Mouse (Mus musculus) neural tube, embryonic 15.5 days (tissue): ENCODE results near the gene Insrr. TPM values are rescaled to one million over a fixed set of nuclear protein-coding genes. Genes with fewer than 3 reads are reported as not detected.

Source experiments
- ATAC-seq: fragments of 200-750 bp; cut with Nextera tagmentation; 2 replicates; pipeline ENCODE4 v1.8.0; 2017; ENCODE audit warnings: mild to moderate bottlenecking, moderate TSS enrichment, moderate library complexity; ENCODE audit not compliant: low FRiP score
- H3K27ac ChIP-seq: fragments of 300-500 bp; sonication (generic); replicated peaks from 2 replicates; pipeline ENCODE4 v1.5.1; 2015; ENCODE audit warnings: mild to moderate bottlenecking, inconsistent platforms
- H3K27me3 ChIP-seq: fragments of 300-500 bp; sonication (generic); replicated peaks from 2 replicates; pipeline ENCODE4 v1.6.1; 2015; ENCODE audit warnings: inconsistent platforms
- H3K36me3 ChIP-seq: fragments of 300-500 bp; sonication (generic); 2 replicates; pipeline ENCODE4 v1.6.1; 2015; ENCODE audit warnings: inconsistent platforms
- H3K4me1 ChIP-seq: fragments of 300-500 bp; sonication (generic); 2 replicates; pipeline ENCODE4 v1.6.1; 2015; ENCODE audit warnings: inconsistent platforms
- H3K4me2 ChIP-seq: fragments of 300-500 bp; sonication (generic); 2 replicates; pipeline ENCODE4 v1.6.1; 2015; ENCODE audit warnings: inconsistent platforms, mild to moderate bottlenecking, moderate library complexity
- H3K4me3 ChIP-seq: fragments of 300-500 bp; sonication (generic); replicated peaks from 2 replicates; pipeline ENCODE4 v1.5.1; 2015; ENCODE audit warnings: mild to moderate bottlenecking, inconsistent platforms
- H3K9ac ChIP-seq: fragments of 300-500 bp; sonication (generic); replicated peaks from 2 replicates; pipeline ENCODE4 v1.6.1; 2015; ENCODE audit warnings: mild to moderate bottlenecking, inconsistent platforms
- H3K9me3 ChIP-seq: fragments of 300-500 bp; sonication (generic); replicated peaks from 2 replicates; pipeline ENCODE4 v1.6.1; 2016; ENCODE audit warnings: inconsistent platforms
- WGBS: fragments of 180-500 bp; shearing (Covaris S2); methylation state at CpG from one replicate; pipeline ENCODE4 v1.1.7; 2015; ENCODE audit warnings: mixed read lengths; 5-methylcytosine and 5-hydroxymethylcytosine counted together
- polyA plus RNA-seq: library from polyadenylated mRNA; unstranded; fragments of >200 nt; fragmentation: Nextera tagmentation; extraction: Ambion mirVana; gene quantifications from 2 replicates; pipeline ENCODE4 v1.2.1, GENCODE M21; 2015

Insrr gene
- polyA plus RNA-seq, 1 experiment from 2014 or later: 2.0 TPM

DNA sequence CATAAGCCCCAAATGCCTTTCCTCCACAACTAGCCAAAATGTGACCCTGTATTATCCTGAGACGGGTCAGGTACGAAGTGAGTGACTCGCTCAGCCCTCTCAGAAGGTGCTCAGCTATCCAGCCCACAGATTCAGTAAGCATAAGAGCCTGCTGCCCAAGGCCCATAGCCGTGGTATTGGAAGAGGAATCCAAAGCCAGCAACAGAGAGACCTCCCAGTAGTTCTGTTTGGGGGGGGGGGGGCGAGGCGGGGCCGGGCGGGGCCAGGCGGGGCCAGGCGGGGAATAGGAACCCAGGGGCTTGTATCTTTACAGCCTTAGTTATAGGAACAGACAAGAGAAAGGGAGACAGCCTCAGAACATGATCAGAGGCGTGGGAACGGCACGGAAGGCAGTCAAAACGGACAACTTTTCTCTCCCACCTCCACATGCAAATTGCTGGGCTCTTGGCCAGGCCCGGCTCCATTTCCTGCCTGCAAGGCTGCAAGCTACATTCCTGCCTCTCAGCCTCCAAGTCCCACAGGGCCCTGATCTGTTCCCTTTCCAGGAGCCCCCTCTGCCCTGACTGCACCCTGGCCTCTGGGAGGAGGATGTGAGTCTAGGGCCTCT, 33.0 kb upstream of the Insrr start:
- Histone ChIP-seq H3K36me3 (no peaks in the 10 kb centered on the region), H3K4me2 (peak overlapping the region; percentile 33), H3K9ac (no peak overlapping the region), H3K4me3 (no peak overlapping the region), H3K27me3 (peaks cover 37% of the 10 kb centered on the region), H3K9me3 (no peaks in the 10 kb centered on the region), H3K27ac (peak overlapping the region; percentile 64), H3K4me1 (peaks cover 14% of the 10 kb centered on the region)
- ATAC-seq: no peak
- 18% methylated on average over 15 of the region's 15 CpGs for WGBS

DNA sequence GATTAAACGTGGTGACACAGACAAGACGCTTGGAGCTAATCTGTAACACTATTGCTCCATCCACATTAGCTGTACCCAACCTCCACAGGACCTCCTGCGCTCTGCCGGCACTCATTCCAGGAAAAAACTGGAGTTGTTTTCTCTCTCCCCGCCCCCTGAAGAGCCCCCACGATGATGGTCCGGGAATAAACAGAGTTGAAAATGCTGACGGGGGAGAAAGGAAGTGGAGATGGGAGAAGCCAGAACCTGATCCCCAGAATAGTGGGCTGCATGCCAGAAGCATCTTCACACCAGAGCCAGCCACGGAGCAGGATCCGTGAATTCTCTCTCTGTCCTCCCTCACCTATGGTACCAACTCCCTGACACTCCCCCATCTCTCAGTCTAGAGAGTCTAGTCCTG, 32.2 kb upstream of the Insrr start:
- Histone ChIP-seq H3K36me3 (no peaks in the 10 kb centered on the region), H3K4me1 (peaks cover 14% of the 10 kb centered on the region), H3K27me3 (peaks cover 43% of the 10 kb centered on the region), H3K9ac (no peak overlapping the region), H3K4me3 (no peak overlapping the region), H3K4me2 (peak overlapping the region; percentile 33), H3K27ac (peak overlapping the region; percentile 64), H3K9me3 (no peaks in the 10 kb centered on the region)
- 34% methylated on average over 10 of the region's 10 CpGs for WGBS
- no peak for ATAC-seq

DNA sequence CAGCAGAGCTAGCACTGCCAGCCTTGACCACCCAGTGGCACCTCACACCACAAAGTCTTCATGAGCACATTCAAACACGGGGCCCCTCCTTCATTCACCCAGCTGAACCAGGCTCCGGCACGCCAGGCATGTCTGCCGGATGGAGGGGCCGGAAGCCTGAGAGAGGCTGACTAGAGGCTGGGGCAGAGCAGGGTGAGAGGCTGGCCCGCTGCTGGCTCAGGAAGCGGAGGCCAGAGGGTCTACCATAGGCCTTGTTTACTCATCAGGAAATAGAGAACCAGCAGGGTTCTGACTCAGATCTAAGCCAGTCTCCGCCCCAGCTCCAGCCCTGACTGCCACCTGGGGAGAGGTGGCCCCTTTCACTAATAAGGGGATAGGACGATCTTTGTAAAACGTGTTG, 31.7 kb upstream of the Insrr start:
- Histone ChIP-seq H3K4me3 (no peak overlapping the region), H3K36me3 (no peaks in the 10 kb centered on the region), H3K4me1 (peaks cover 14% of the 10 kb centered on the region), H3K27ac (peak overlapping the region; percentile 64), H3K4me2 (peak overlapping the region; percentile 33), H3K27me3 (peaks cover 49% of the 10 kb centered on the region), H3K9ac (no peak overlapping the region), H3K9me3 (no peaks in the 10 kb centered on the region)
- 20% methylated on average over 10 of the region's 10 CpGs for WGBS
- no peak for ATAC-seq

DNA sequence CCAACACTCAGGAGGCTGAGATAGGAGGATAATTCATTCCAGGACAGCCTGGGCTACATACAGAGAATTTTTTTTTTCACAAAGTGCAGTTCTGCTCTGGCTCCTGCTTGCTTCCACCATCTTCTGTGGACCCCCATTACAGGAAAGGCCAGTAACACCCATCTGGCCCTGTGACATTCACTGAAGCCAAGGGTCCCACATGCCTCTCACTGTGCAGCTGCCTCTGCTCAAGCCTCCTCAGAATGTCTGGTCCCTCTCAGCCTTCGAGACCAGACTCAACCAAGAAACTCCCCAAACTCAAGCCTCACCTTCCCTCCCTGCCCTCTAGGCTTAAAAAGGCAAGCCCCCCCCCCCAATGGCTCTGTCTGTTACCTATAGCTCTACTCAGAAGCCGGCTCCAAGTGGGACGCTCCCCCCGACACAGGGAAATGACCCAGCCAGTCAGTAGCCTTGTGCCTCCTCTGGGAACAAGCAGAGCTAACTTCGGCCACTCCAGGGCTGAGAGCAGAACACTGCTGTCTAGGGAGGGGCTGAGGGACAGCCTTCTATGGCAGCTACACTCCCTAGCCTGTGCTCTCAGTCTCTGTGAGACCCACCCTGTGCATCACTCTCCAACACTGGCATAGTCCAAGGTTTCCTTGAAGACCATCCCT, 31.0 kb upstream of the Insrr start:
- peak overlapping the region; percentile 50; the same call in 1 of the 2 replicates for H3K4me2 ChIP-seq
- H3K9me3 ChIP-seq: no peaks in the 10 kb centered on the region
- ATAC-seq: no peak
- WGBS: 74% methylated on average over 5 of the region's 5 CpGs
- no peaks in the 10 kb centered on the region for H3K36me3 ChIP-seq
- peaks cover 53% of the 10 kb centered on the region for H3K27me3 ChIP-seq
- no peak overlapping the region for H3K9ac ChIP-seq
- H3K4me3 ChIP-seq: no peak overlapping the region
- no peak overlapping the region; the same call in 1 of the 2 replicates for H3K27ac ChIP-seq
- H3K4me1 ChIP-seq: peaks cover 14% of the 10 kb centered on the region

DNA sequence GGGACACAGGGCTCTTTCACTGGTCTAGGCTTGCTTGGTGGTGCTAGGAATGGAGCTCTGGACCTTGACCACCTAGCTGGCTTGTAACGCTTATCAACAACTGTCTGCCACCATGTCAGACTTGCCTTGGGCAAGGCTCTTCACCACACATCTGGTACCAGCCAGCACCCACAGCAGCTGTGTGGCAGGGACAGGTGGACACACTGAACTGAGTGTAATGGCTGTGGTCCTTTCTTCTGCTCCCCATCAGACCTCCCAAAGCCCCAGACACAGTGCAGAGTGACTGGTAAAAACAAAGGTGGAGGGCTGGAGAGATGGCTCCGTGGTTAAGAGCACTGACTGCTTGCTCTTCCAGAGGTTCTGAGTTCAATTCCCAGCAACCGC, 30.5 kb upstream of the Insrr start:
- Histone ChIP-seq H3K27me3 (peaks cover 56% of the 10 kb centered on the region), H3K4me2 (peak overlapping the region; percentile 50), H3K9ac (no peak overlapping the region), H3K4me1 (peaks cover 14% of the 10 kb centered on the region), H3K36me3 (no peaks in the 10 kb centered on the region), H3K4me3 (no peak overlapping the region), H3K27ac (no peak overlapping the region), H3K9me3 (no peaks in the 10 kb centered on the region)
- 84% methylated on average over 3 of the region's 3 CpGs for WGBS
- ATAC-seq: no peak

DNA sequence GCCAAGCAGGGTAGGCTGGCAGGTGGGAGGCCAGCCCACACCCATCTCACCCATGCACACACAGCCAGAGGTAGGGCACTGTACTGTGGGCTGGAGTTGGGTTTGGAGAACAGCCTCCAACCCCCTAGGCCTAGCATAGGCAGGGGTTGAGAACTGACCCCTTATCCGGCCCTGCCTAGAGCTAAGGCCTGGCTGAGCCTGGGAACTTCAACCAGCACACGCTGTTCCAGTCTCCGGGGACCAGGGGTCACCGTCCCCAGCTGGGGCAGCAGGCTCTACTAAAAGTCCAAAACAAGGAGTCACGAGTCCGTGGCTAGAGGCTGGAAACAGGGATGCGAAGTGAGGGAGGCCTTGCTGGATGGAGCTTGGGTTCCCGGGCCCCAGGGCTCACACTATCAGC, 29.0 kb upstream of the Insrr start:
- Histone ChIP-seq H3K4me3 (peak overlapping the region; percentile 37), H3K27me3 (peaks cover 61% of the 10 kb centered on the region), H3K36me3 (no peaks in the 10 kb centered on the region), H3K9me3 (no peaks in the 10 kb centered on the region), H3K9ac (no peak overlapping the region), H3K4me2 (peak overlapping the region; percentile 50), H3K4me1 (peaks cover 17% of the 10 kb centered on the region), H3K27ac (0 out of 2 replicates have a peak overlapping the region, but pooled peaks have one; percentile 54)
- 85% methylated on average over 8 of the region's 8 CpGs for WGBS
- no peak for ATAC-seq

DNA sequence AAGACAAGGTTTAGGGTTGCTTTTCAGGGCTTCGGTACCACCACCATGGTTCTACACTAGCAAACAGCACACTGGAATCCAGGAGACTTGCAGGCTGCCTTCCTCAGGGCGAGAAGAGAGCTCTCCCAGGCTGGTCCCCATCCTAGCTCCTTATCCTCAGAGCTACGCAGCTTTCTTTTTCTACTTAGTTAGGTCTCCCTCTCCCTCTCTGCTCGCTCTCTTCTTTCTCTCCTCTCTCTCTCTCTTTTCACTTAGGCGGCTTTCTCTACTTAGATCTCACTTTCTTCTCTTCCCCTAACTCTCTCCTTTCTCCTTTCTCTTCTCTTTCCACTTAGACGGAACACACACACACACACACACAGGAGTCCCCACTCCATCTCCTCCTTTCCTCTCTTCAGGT, 28.3 kb upstream of the Insrr start:
- Histone ChIP-seq H3K4me1 (peaks cover 13% of the 10 kb centered on the region), H3K4me2 (peak overlapping the region; percentile 50), H3K4me3 (peak overlapping the region; percentile 37), H3K36me3 (no peaks in the 10 kb centered on the region), H3K9ac (0 out of 2 replicates have a peak overlapping the region, but pooled peaks have one; percentile 30), H3K27ac (peak overlapping the region; percentile 54), H3K27me3 (peaks cover 57% of the 10 kb centered on the region), H3K9me3 (no peaks in the 10 kb centered on the region)
- WGBS: 54% methylated on average over 6 of the region's 6 CpGs
- ATAC-seq: no peak

DNA sequence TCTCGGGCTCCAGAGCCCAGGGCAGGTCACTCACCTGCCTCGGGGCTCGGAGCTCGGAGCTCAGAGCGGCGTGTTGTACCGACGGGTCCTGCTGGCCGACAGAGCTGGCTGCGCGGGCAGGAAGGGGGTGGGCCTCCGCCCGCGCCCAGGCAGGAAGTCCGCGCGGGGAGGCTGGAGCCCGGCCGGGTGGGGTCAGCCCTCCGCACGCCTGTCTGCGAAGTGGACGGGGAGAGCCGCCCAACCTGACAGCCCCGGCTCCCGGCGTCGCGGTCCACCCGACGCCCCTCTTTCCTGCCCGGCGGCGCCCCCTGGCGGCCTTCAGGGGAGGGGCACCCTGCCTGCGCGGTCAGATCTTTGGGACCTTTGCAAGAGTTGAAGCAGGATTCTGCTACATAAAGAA, 27.9 kb upstream of the Insrr start:
- WGBS: 2% methylated on average over 33 of the region's 37 CpGs
- Histone ChIP-seq H3K36me3 (no peaks in the 10 kb centered on the region), H3K9ac (0 out of 2 replicates have a peak overlapping the region, but pooled peaks have one; percentile 30), H3K4me2 (peak overlapping the region; percentile 50), H3K27ac (peak overlapping the region; percentile 54), H3K27me3 (peaks cover 56% of the 10 kb centered on the region), H3K9me3 (no peaks in the 10 kb centered on the region), H3K4me1 (peaks cover 9% of the 10 kb centered on the region; the same call in 1 of the 2 replicates), H3K4me3 (peak overlapping the region; percentile 37)
- ATAC-seq: no peak

DNA sequence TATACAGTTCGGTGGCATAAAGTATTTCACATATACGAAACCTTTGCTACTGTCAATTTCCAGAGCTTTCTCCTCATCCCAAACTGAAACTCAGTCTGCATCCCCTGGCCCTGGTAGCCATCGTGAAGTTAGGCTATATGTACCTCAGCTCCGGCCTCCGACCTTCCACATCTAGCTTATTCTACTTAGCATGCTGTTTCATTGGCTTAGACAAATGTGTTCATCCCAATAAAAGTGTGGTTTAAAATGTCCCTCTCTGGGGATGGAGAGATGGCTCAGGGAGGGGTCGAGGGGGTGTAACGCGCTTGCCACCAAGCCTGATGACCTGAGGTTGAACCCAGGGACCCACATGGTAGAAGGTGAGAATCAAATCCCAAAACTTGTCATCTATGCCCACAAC, 27.2 kb upstream of the Insrr start:
- Histone ChIP-seq H3K9me3 (no peaks in the 10 kb centered on the region), H3K4me1 (0 out of 2 replicates have a peak, but pooled peaks cover 5% of the 10 kb centered on the region), H3K9ac (no peak overlapping the region), H3K27ac (no peak overlapping the region), H3K4me2 (no peak overlapping the region), H3K27me3 (peaks cover 53% of the 10 kb centered on the region), H3K4me3 (no peak overlapping the region), H3K36me3 (no peaks in the 10 kb centered on the region)
- no peak for ATAC-seq
- 79% methylated on average over 8 of the region's 8 CpGs for WGBS

DNA sequence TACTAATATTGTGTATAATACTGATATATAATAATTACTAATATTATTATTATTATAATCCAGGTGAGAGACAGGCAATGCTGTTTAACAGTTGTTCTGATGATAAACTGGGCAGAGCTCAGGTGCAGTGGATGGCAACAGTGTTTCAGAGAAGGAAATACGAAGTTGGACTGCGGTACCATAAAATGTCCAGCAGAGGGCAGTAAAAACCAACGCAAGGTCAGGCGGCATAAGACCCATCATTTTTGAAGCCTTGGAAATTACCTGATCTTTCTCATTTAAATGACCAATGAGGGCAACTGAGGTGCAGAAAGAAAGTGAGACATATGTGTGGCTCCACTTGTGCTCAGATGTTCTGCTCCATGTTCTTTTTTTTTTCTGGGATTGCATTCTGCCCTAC, 26.5 kb upstream of the Insrr start:
- H3K4me2 ChIP-seq: no peak overlapping the region
- no peak overlapping the region for H3K4me3 ChIP-seq
- H3K4me1 ChIP-seq: 0 out of 2 replicates have a peak, but pooled peaks cover 3% of the 10 kb centered on the region
- no peaks in the 10 kb centered on the region for H3K9me3 ChIP-seq
- no peak overlapping the region for H3K27ac ChIP-seq
- WGBS: under 1% methylated on average over 4 of the region's 4 CpGs
- peaks cover 48% of the 10 kb centered on the region for H3K27me3 ChIP-seq
- ATAC-seq: no peak
- H3K9ac ChIP-seq: no peak overlapping the region
- H3K36me3 ChIP-seq: no peaks in the 10 kb centered on the region

DNA sequence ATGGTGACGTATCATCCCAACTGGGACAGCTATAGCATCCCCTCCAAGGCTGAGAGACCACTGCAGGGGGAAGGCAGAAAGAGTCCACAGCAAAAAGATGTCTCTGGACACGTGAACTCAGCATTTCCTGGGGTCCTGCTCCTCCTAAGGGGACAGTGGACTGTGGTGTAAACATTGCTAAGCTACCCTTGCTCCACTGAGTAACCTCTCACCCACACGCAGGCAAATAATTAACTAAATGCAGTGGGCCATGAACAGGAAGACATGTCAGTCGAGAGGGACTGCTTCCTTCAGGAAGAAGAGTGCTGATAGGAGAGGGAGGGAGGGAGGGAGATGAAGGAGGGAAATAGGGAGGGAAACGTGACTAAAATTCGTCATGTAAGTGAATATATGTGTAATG, 25.7 kb upstream of the Insrr start:
- Histone ChIP-seq H3K4me1 (0 out of 2 replicates have a peak, but pooled peaks cover 5% of the 10 kb centered on the region), H3K9ac (no peak overlapping the region), H3K27me3 (peaks cover 46% of the 10 kb centered on the region), H3K4me3 (no peak overlapping the region), H3K9me3 (no peaks in the 10 kb centered on the region), H3K27ac (no peak overlapping the region), H3K36me3 (no peaks in the 10 kb centered on the region), H3K4me2 (no peak overlapping the region)
- no peak for ATAC-seq
- WGBS: 49% methylated on average over 6 of the region's 6 CpGs

DNA sequence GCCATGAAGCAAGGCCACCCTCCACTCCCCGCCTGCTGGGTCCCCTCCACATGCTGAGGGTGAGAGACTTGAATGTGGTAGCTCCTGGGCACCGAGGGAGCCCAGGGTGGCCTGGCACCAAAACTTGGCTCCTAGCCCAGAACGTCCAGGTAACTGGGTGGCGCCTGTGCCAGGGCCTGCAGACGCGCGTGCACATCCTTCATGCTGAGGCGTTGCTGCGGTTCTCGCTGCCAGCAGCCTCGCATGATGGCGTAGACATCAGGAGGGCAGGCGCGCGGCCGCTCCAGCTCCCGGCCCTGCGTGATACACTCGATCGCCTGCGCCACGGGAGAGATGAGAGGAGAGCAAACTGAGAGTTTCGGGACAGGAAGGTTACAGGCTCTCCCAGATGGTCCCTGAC, 18.5 kb upstream of the Insrr start:
- 41% methylated on average over 23 of the region's 23 CpGs for WGBS
- ATAC-seq: 0 out of 2 replicates have a peak, but pooled peaks have one; percentile 19
- no peak overlapping the region for H3K4me3 ChIP-seq
- no peaks in the 10 kb centered on the region for H3K9me3 ChIP-seq
- H3K4me2 ChIP-seq: peak overlapping the region; percentile 38
- peaks cover 7% of the 10 kb centered on the region; the same call in 1 of the 2 replicates for H3K27me3 ChIP-seq
- no peak overlapping the region for H3K27ac ChIP-seq
- peaks cover 20% of the 10 kb centered on the region for H3K4me1 ChIP-seq
- H3K36me3 ChIP-seq: no peaks in the 10 kb centered on the region
- no peak overlapping the region; the same call in 1 of the 2 replicates for H3K9ac ChIP-seq
